Mouse (Mus musculus): ENCODE measurements around the gene Mul1.

DNA sequence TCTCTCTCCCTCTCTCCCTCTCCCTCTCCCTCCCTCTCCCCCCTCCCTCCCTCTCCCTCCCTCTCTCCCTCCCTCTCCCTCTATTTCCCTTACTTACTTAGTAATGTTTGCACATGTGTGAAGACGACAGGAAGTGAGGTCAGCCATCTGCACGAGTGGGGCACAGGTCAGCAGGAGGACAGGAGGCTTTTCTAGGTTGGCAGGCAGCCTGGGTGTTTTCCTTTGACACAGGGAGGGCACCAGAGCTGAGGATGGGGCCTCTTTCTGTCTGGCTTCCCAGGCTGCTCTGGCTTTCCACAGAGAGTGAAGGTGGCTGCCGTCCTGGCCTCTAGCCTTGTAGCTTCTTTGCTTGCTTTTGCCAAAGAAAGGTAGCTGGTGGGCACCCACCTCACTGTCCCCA, 5.6 kb downstream of the Mul1 start:
- TF ChIP-seq CTCF (IDR thresholded peaks at IDR 0.05; ENCODE audit: borderline replicate concordance, insufficient read depth, low read depth, low read length) (no peak), POLR2A (IDR thresholded peaks at IDR 0.05; ENCODE audit: borderline replicate concordance, insufficient read depth, low read length) (no peak)
